Mouse (Mus musculus) kidney, adult 11 months (tissue): Measurements from ENCODE around the gene Hist1h3d.
"Not testable (repeated sequence)": the region's sequence is repeated elsewhere in the genome, so short reads cannot be mapped to it uniquely, and the experiment has no call there.

Source experiments
- DNase-seq: peaks from one replicate; pipeline ENCODE4 v3.0.0; 2022

The Hist1h3d gene

GRCm38 (mm10) chr13:23586099-23586939 is 10.8 kb downstream of the Hist1h3d start:
- DNase-seq: no peak

- DNase-seq: no peak
Observed at GRCm38 (mm10) chr13:23586940-23587225, 11.3 kb downstream of the Hist1h3d start.

- no peak for DNase-seq
Observed at GRCm38 (mm10) chr13:23591206-23591605, 15.6 kb downstream of the Hist1h3d start.

- DNase-seq: not testable (repeated sequence)
Observed at GRCm38 (mm10) chr13:23591886-23592285, 16.3 kb downstream of the Hist1h3d start.

GRCm38 (mm10) chr13:23592614-23593013 is 17.1 kb downstream of the Hist1h3d start:
- no peak for DNase-seq

GRCm38 (mm10) chr13:23593051-23593770 is 17.6 kb downstream of the Hist1h3d start:
- DNase-seq: no peak

GRCm38 (mm10) chr13:23595185-23595584 is 19.6 kb downstream of the Hist1h3d start:
- DNase-seq: no peak

- no peak for DNase-seq
Observed at GRCm38 (mm10) chr13:23595622-23596372, 20.2 kb downstream of the Hist1h3d start.

- DNase-seq: peak; percentile 36
Observed at GRCm38 (mm10) chr13:23597957-23598356, 22.4 kb downstream of the Hist1h3d start.

- DNase-seq: no peak
Observed at GRCm38 (mm10) chr13:23603182-23603699, 27.7 kb downstream of the Hist1h3d start.

- no peak for DNase-seq
Observed at GRCm38 (mm10) chr13:23604452-23604851, 28.9 kb downstream of the Hist1h3d start.

GRCm38 (mm10) chr13:23605052-23605451 is 29.5 kb downstream of the Hist1h3d start:
- DNase-seq: no peak

- DNase-seq: no peak
Observed at GRCm38 (mm10) chr13:23609209-23609608, 33.6 kb downstream of the Hist1h3d start.

- no peak for DNase-seq
Observed at GRCm38 (mm10) chr13:23609844-23610243, 34.3 kb downstream of the Hist1h3d start.

GRCm38 (mm10) chr13:23610393-23610792 is 34.8 kb downstream of the Hist1h3d start:
- DNase-seq: no peak

- no peak for DNase-seq
Observed at GRCm38 (mm10) chr13:23611638-23612037, 36.1 kb downstream of the Hist1h3d start.

GRCm38 (mm10) chr13:23620056-23620732 is 44.6 kb downstream of the Hist1h3d start:
- no peak for DNase-seq

GRCm38 (mm10) chr13:23620733-23621531 is 45.4 kb downstream of the Hist1h3d start, which contains the start of gene Hist1h2be:
TSS of gene Hist1h2be (minus strand) at chr13:23621124.
- peak; percentile 78 for DNase-seq

- peak; percentile 74 for DNase-seq
Observed at GRCm38 (mm10) chr13:23621532-23622174, 46.1 kb downstream of the Hist1h3d start.

GRCm38 (mm10) chr13:23622175-23622671 is 46.7 kb downstream of the Hist1h3d start, which contains the start of gene Hist1h1e:
TSS of gene Hist1h1e (minus strand) at chr13:23622558.
- peak; percentile 87 for DNase-seq
